Mouse (Mus musculus) embryonic facial prominence, embryonic 14.5 days (tissue): ENCODE results near the gene Clip3. TPM values are rescaled to one million over a fixed set of nuclear protein-coding genes. Genes with fewer than 3 reads are reported as not detected.
A peak's percentile ranks its signal among the peaks of the same experiment; 100 is the strongest.

Source experiments
- ATAC-seq: fragments of 200-750 bp; cut with Nextera tagmentation; 2 replicates; pipeline ENCODE4 v1.8.0; 2017; ENCODE audit warnings: low read depth, moderate number of reproducible peaks, moderate TSS enrichment
- DNase-seq: peaks from one replicate; pipeline ENCODE4 v3.0.0-alpha.2; 2015; ENCODE audit warnings: low spot score
- H3K27ac ChIP-seq: fragments of 300-500 bp; sonication (generic); replicated peaks from 2 replicates; pipeline ENCODE4 v1.5.1; 2014; ENCODE audit warnings: low read depth, mild to moderate bottlenecking, low read length, moderate library complexity
- H3K27me3 ChIP-seq: fragments of 300-500 bp; sonication (generic); replicated peaks from 2 replicates; pipeline ENCODE4 v1.6.1; 2014; ENCODE audit warnings: low read length; ENCODE audit not compliant: control insufficient read depth, insufficient read depth
- H3K36me3 ChIP-seq: fragments of 300-500 bp; sonication (generic); 2 replicates; pipeline ENCODE4 v1.6.1; 2014; ENCODE audit warnings: low read length, mixed read lengths; ENCODE audit not compliant: control insufficient read depth, insufficient read depth
- H3K4me1 ChIP-seq: fragments of 300-500 bp; sonication (generic); 2 replicates; pipeline ENCODE4 v1.6.1; 2014; ENCODE audit warnings: antibody characterized with exemption, low read length; ENCODE audit not compliant: control insufficient read depth, insufficient read depth
- H3K4me2 ChIP-seq: fragments of 300-500 bp; sonication (generic); 2 replicates; pipeline ENCODE4 v1.6.1; 2014; ENCODE audit warnings: low read depth, mild to moderate bottlenecking, low read length, moderate library complexity, mixed read lengths
- H3K4me3 ChIP-seq: fragments of 300-500 bp; sonication (generic); 2 replicates; pipeline ENCODE4 v1.5.1; 2014; ENCODE audit warnings: low read depth, mild to moderate bottlenecking, low read length
- H3K9ac ChIP-seq: fragments of 300-500 bp; sonication (generic); 2 replicates; pipeline ENCODE4 v1.6.1; 2014; ENCODE audit warnings: low read depth, mild to moderate bottlenecking, low read length, moderate library complexity, mixed read lengths
- H3K9me3 ChIP-seq: fragments of 300-500 bp; sonication (generic); 2 replicates; pipeline ENCODE4 v1.6.1; 2016; ENCODE audit warnings: low read length; ENCODE audit not compliant: control insufficient read depth
- WGBS: fragments of 180-500 bp; shearing (Covaris S2); extraction: QIAGEN DNeasy Blood & Tissue Kit; methylation state at CpG from one replicate; pipeline ENCODE4 v1.1.7; 2014; 5-methylcytosine and 5-hydroxymethylcytosine counted together
- polyA plus RNA-seq: library from polyadenylated mRNA; unstranded; fragments of >200 nt; fragmentation: Nextera tagmentation; extraction: Ambion mirVana; gene quantifications from 2 replicates; pipeline ENCODE4 v1.2.1, GENCODE M21; 2014

Clip3 gene
- polyA plus RNA-seq, 1 experiment from 2014 or later = 51.8 TPM

DNA sequence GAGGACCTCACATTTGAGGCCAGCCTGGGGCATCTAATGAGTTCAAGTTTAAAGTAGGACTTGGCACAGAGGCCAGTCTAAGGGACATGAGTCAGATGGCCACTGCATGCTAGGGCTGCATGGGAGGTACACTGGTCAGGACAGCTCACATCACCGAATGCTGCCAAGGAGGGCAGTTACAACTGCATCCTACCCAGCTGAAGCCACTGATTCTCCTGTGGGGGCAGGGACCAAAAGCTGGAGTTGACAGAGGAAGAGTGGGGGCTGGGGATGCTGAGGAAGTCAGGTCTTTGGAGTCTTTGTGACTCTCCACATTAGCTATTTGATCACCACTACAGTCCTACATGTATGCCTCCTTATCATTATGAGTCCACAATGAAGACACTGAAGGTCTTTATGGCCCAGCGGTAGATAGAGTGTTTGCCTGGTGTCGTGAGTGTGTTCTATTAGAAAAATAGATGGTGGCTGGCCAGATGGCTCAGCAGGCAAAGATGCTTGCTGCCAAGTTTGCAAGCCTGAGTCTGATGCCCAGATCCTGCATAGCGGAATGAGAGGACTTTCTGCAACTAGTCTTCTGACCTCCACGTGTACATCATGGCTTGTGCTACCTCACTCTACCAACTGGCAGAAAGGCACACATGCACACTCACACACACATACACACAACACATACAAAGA, 48.0 kb downstream of the Clip3 start:
- 71% methylated on average over 5 of the region's 5 CpGs for WGBS
- ATAC-seq (no peak), DNase-seq (no peak)
- Histone ChIP-seq H3K27me3 (peaks cover 6% of the 10 kb centered on the region), H3K4me1 (no peaks in the 10 kb centered on the region), H3K27ac (no peak overlapping the region), H3K4me3 (no peak overlapping the region), H3K36me3 (no peaks in the 10 kb centered on the region), H3K9ac (no peak overlapping the region), H3K9me3 (no peaks in the 10 kb centered on the region), H3K4me2 (no peak overlapping the region)

DNA sequence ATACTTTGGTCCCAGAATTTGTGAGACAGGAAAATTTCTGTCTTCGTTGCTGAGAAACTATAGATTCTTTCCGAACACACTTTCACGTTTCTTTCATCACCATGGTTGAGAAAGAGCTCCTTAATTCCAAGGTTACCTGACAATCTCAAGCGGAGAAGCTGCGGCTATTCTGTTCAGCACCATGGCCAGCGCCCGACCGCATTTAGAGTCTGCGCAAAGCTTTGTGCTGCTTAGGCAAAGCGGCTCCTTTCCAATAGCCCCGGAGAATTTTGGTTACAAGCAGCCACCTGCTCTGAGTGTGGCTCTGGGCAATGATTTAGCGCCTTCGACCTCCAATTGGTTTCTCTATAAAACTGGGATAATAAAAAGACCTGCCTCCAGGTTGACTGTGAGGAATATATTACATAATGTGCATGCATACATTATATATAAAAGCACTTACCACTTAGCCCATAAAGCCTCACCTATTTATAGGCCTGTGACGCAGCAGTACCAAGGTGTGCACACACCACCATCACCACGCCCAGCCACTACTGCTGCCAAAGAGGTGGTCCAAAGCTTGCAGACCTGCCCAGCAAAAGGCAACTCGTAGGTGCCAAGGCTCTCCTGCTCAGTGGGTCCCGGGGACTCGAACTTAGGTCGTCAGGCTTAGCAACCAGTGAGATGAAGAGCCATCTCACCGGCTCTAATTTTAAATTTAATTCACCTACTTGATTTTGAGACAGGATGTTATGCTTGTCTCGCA, 55.3 kb downstream of the Clip3 start:
- H3K27me3 ChIP-seq = peaks cover 16% of the 10 kb centered on the region
- ATAC-seq = no peak
- no peak overlapping the region for H3K9ac ChIP-seq
- H3K27ac ChIP-seq = no peak overlapping the region
- DNase-seq = peak; percentile 86
- H3K4me2 ChIP-seq = no peak overlapping the region
- no peaks in the 10 kb centered on the region for H3K4me1 ChIP-seq
- H3K36me3 ChIP-seq = no peaks in the 10 kb centered on the region
- no peaks in the 10 kb centered on the region for H3K9me3 ChIP-seq
- WGBS = 27% methylated on average over 21 of the region's 21 CpGs
- no peak overlapping the region for H3K4me3 ChIP-seq

DNA sequence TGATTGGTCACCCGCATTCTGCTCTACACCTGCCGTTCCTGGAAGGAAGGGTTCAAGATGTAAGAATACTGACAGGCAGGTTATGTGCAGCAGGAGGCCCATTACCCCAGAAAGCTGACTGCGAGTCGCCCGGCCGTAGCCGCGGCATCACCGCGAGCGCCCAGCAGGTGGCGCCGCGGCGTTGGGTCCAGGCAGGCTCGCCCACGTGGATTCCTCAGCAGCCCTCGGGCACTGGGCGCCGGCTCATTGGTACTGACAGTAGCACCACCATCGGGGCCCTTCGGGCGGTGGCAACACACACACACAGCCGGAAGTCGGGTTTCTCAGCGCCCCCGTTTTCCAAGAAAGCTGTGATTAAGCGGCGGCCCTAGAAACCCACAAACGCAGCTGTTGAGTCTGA, 56.3 kb downstream of the Clip3 start:
- no peaks in the 10 kb centered on the region for H3K36me3 ChIP-seq
- no peak overlapping the region for H3K27ac ChIP-seq
- H3K4me3 ChIP-seq = 0 out of 2 replicates have a peak overlapping the region, but pooled peaks have one; percentile 6
- peak overlapping the region; percentile 21; the same call in 1 of the 2 replicates for H3K4me2 ChIP-seq
- ATAC-seq (no peak), DNase-seq (peak; percentile 56)
- H3K9ac ChIP-seq = no peak overlapping the region
- WGBS = 3% methylated on average over 29 of the region's 30 CpGs
- H3K27me3 ChIP-seq = peaks cover 16% of the 10 kb centered on the region
- H3K9me3 ChIP-seq = no peaks in the 10 kb centered on the region
- H3K4me1 ChIP-seq = no peaks in the 10 kb centered on the region

- H3K4me1 ChIP-seq = no peaks in the 10 kb centered on the region
- H3K9me3 ChIP-seq = no peaks in the 10 kb centered on the region
- ATAC-seq (peak; percentile 74), DNase-seq (peak; percentile 49)
- H3K36me3 ChIP-seq = peaks cover 8% of the 10 kb centered on the region
- H3K4me2 ChIP-seq = no peak overlapping the region
- peaks cover 2% of the 10 kb centered on the region; the same call in 1 of the 2 replicates for H3K27me3 ChIP-seq
- H3K9ac ChIP-seq = no peak overlapping the region
- no peak overlapping the region for H3K4me3 ChIP-seq
- no peak overlapping the region for H3K27ac ChIP-seq
- WGBS = 13% methylated on average over 6 of the region's 6 CpGs
These were observed 61.8 kb downstream of the Clip3 start for GRCm38 (mm10) chr7:30353279-30353822.

- no peak overlapping the region for H3K9ac ChIP-seq
- no peak overlapping the region for H3K4me2 ChIP-seq
- H3K27me3 ChIP-seq = no peaks in the 10 kb centered on the region
- H3K4me3 ChIP-seq = no peak overlapping the region
- no peak overlapping the region for H3K27ac ChIP-seq
- ATAC-seq (no peak), DNase-seq (no peak)
- H3K4me1 ChIP-seq = no peaks in the 10 kb centered on the region
- H3K36me3 ChIP-seq = peaks cover 8% of the 10 kb centered on the region
- H3K9me3 ChIP-seq = no peaks in the 10 kb centered on the region
- 69% methylated on average over 4 of the region's 4 CpGs for WGBS
These were observed 62.5 kb downstream of the Clip3 start for GRCm38 (mm10) chr7:30354059-30354458.

Other genes with a start within 250 kb of the Clip3 start
- gene Zfp14, start 240.3 kb upstream of the Clip3 start, polyA plus RNA-seq = 4.4 and 6.4 TPM in 2 replicates
- gene Zfp82, start 218.8 kb upstream of the Clip3 start, polyA plus RNA-seq = 6.4 and 7.0 TPM in 2 replicates
- gene Gm26920, start 201.3 kb upstream of the Clip3 start, polyA plus RNA-seq = 1.4 and 2.5 TPM in 2 replicates
- gene Zfp566, start 201.2 kb upstream of the Clip3 start, polyA plus RNA-seq = 7.9 and 11.2 TPM in 2 replicates
- 136 and 141 TPM in 2 replicates for gene Zfp260, start 197.0 kb upstream of the Clip3 start, polyA plus RNA-seq
- 5.8 and 6.5 TPM in 2 replicates for gene Zfp382, start 169.8 kb upstream of the Clip3 start, polyA plus RNA-seq
- 18.1 and 18.4 TPM in 2 replicates for gene Zfp146, start 122.0 kb upstream of the Clip3 start, polyA plus RNA-seq
- gene Cox7a1, start 107.6 kb upstream of the Clip3 start, polyA plus RNA-seq = 7.4 and 17.0 TPM in 2 replicates
- 96.4 and 107 TPM in 2 replicates for gene Capns1, start 92.9 kb upstream of the Clip3 start, polyA plus RNA-seq
- gene Polr2i, start 59.8 kb upstream of the Clip3 start, polyA plus RNA-seq = 172 and 180 TPM in 2 replicates
- 166 and 169 TPM in 2 replicates for gene Tbcb, start 59.5 kb upstream of the Clip3 start, polyA plus RNA-seq
- gene Ovol3, start 56.0 kb upstream of the Clip3 start, polyA plus RNA-seq = 1.1 and 1.4 TPM in 2 replicates
- 0.22 and 0.28 TPM in 2 replicates for gene Thap8, start 11.6 kb upstream of the Clip3 start, polyA plus RNA-seq
- 7.5 and 7.7 TPM in 2 replicates for gene Wdr62, start 11.3 kb upstream of the Clip3 start, polyA plus RNA-seq
- 69.4 and 72.3 TPM in 2 replicates for gene Alkbh6, start 17.0 kb downstream of the Clip3 start, polyA plus RNA-seq
- gene Syne4, start 23.1 kb downstream of the Clip3 start, polyA plus RNA-seq = 25.4 and 35.4 TPM in 2 replicates
- not detected in 2 replicates for gene E130208F15Rik, start 30.0 kb downstream of the Clip3 start, polyA plus RNA-seq
- 18.8 and 19.5 TPM in 2 replicates for gene Sdhaf1, start 32.2 kb downstream of the Clip3 start, polyA plus RNA-seq
- gene Lrfn3, start 71.0 kb downstream of the Clip3 start, polyA plus RNA-seq = 4.2 and 4.7 TPM in 2 replicates
- 82.9 and 97.0 TPM in 2 replicates for gene Tyrobp, start 122.0 kb downstream of the Clip3 start, polyA plus RNA-seq
- 2.2 and 2.4 TPM in 2 replicates for gene Hcst, start 128.1 kb downstream of the Clip3 start, polyA plus RNA-seq
- 1.0 and 2.0 TPM in 2 replicates for gene Nfkbid, start 130.0 kb downstream of the Clip3 start, polyA plus RNA-seq
- gene Aplp1, start 153.8 kb downstream of the Clip3 start, polyA plus RNA-seq = 51.0 and 53.6 TPM in 2 replicates
- gene Kirrel2, start 166.0 kb downstream of the Clip3 start, polyA plus RNA-seq = 0.45 and 0.82 TPM in 2 replicates
- 0.22 and 0.35 TPM in 2 replicates for gene Nphs1, start 166.6 kb downstream of the Clip3 start, polyA plus RNA-seq
- not detected in 2 replicates for gene Prodh2, start 201.9 kb downstream of the Clip3 start, polyA plus RNA-seq
- 9.7 and 10.9 TPM in 2 replicates for gene Arhgap33, start 243.3 kb downstream of the Clip3 start, polyA plus RNA-seq